Mouse (Mus musculus) small intestine, adult 2 months (tissue): Measurements from ENCODE around the gene Rpl12. TPM values are rescaled to one million over a fixed set of nuclear protein-coding genes. Genes with fewer than 3 reads are reported as not detected.

Experiments
- H3K27ac ChIP-seq: fragments of 200-500 bp; 2 replicates; pipeline ENCODE4 v1.5.1; 2012; ENCODE audit warnings: low read depth, low read length, control low read depth, inconsistent platforms; ENCODE audit not compliant: insufficient read depth
- H3K27me3 ChIP-seq: fragments of 200-500 bp; 2 replicates; pipeline ENCODE4 v1.6.1; 2012; ENCODE audit warnings: mild to moderate bottlenecking, moderate library complexity, low read length, inconsistent platforms; ENCODE audit not compliant: control insufficient read depth, insufficient read depth
- H3K36me3 ChIP-seq: fragments of 200-500 bp; 2 replicates; pipeline ENCODE4 v1.6.1; 2012; ENCODE audit warnings: mild to moderate bottlenecking, low read length, control low read depth, inconsistent platforms; ENCODE audit not compliant: control insufficient read depth, insufficient read depth
- H3K4me1 ChIP-seq: fragments of 200-500 bp; 2 replicates; pipeline ENCODE4 v1.6.1; 2012; ENCODE audit warnings: low read length, inconsistent platforms, mixed read lengths; ENCODE audit not compliant: control insufficient read depth, insufficient read depth, insufficient read length
- H3K4me3 ChIP-seq: fragments of 200-500 bp; 2 replicates; pipeline ENCODE4 v1.5.1; 2012; ENCODE audit warnings: low read depth, mild to moderate bottlenecking, control low read depth, inconsistent platforms, low read length, moderate library complexity
- CTCF ChIP-seq: fragments of 200-500 bp; IDR thresholded peaks from 2 replicates; pipeline ENCODE4 v1.5.1; 2012; ENCODE audit warnings: low read depth, mild to moderate bottlenecking, control low read depth, inconsistent platforms, low read length, moderate library complexity, mixed read lengths; ENCODE audit not compliant: insufficient replicate concordance, insufficient read length; ENCODE audit errors: extremely low read depth
- POLR2A ChIP-seq: fragments of 200-500 bp; IDR thresholded peaks from 2 replicates; pipeline ENCODE4 v1.6.1; 2012; ENCODE audit warnings: low read depth, mild to moderate bottlenecking, control low read depth, inconsistent platforms, low read length, moderate library complexity
- WGBS: fragments of 180-500 bp; shearing (Covaris S2); methylation state at CpG from one replicate; pipeline ENCODE4 v1.1.7; 2018; 5-methylcytosine and 5-hydroxymethylcytosine counted together
- polyA plus RNA-seq: library from polyadenylated mRNA; depleted of rRNA; stranded (reverse); fragments of >200 nt; gene quantifications from 2 replicates; pipeline ENCODE4 v1.2.3, GENCODE M21; 2012

Gene Rpl12
- polyA plus RNA-seq, 1 experiment, result 161 TPM

- H3K27me3 ChIP-seq, result no peaks in the 10 kb centered on the region
- H3K36me3 ChIP-seq, result no peaks in the 10 kb centered on the region
- no peaks in the 10 kb centered on the region; the same call in 1 of the 2 replicates for H3K4me1 ChIP-seq
- TF ChIP-seq CTCF (no peak), POLR2A (no peak)
- no peak overlapping the region for H3K27ac ChIP-seq
- no peak overlapping the region for H3K4me3 ChIP-seq
- WGBS, result 70% methylated on average over 9 of the region's 9 CpGs
Observed at GRCm38 (mm10) chr2:32971235-32971634, 9.9 kb downstream of the Rpl12 start.

GRCm38 (mm10) chr2:32974216-32974615 is 12.9 kb downstream of the Rpl12 start:
- TF ChIP-seq POLR2A, result no peak
- no peak for TF ChIP-seq CTCF
- Histone ChIP-seq H3K27ac (no peak overlapping the region), H3K27me3 (no peaks in the 10 kb centered on the region), H3K4me3 (no peak overlapping the region), H3K36me3 (no peaks in the 10 kb centered on the region), H3K4me1 (no peaks in the 10 kb centered on the region)
- 90% methylated on average over 8 of the region's 8 CpGs for WGBS

- WGBS, result 82% methylated on average over 5 of the region's 5 CpGs
- H3K27me3 ChIP-seq, result no peaks in the 10 kb centered on the region
- peaks cover 5% of the 10 kb centered on the region for H3K4me1 ChIP-seq
- no peak overlapping the region for H3K4me3 ChIP-seq
- H3K36me3 ChIP-seq, result no peaks in the 10 kb centered on the region
- no peak overlapping the region for H3K27ac ChIP-seq
- no peak for TF ChIP-seq POLR2A
- TF ChIP-seq CTCF, result no peak
Observed at GRCm38 (mm10) chr2:32977114-32977513, 15.8 kb downstream of the Rpl12 start.

GRCm38 (mm10) chr2:32978675-32979074 is 17.3 kb downstream of the Rpl12 start:
- TF ChIP-seq CTCF, result no peak
- peaks cover 5% of the 10 kb centered on the region for H3K4me1 ChIP-seq
- no peaks in the 10 kb centered on the region for H3K27me3 ChIP-seq
- H3K27ac ChIP-seq, result no peak overlapping the region
- 63% methylated on average over 3 of the region's 3 CpGs for WGBS
- H3K4me3 ChIP-seq, result no peak overlapping the region
- H3K36me3 ChIP-seq, result no peaks in the 10 kb centered on the region

GRCm38 (mm10) chr2:32979675-32980074 is 18.3 kb downstream of the Rpl12 start:
- H3K27me3 ChIP-seq, result no peaks in the 10 kb centered on the region
- TF ChIP-seq POLR2A (no peak), CTCF (no peak)
- no peaks in the 10 kb centered on the region for H3K36me3 ChIP-seq
- no peak overlapping the region for H3K27ac ChIP-seq
- H3K4me3 ChIP-seq, result no peak overlapping the region
- WGBS, result 92% methylated on average over 7 of the region's 7 CpGs
- peaks cover 5% of the 10 kb centered on the region for H3K4me1 ChIP-seq

- peaks cover 5% of the 10 kb centered on the region for H3K4me1 ChIP-seq
- no peaks in the 10 kb centered on the region for H3K27me3 ChIP-seq
- H3K36me3 ChIP-seq, result no peaks in the 10 kb centered on the region
- H3K27ac ChIP-seq, result no peak overlapping the region
- H3K4me3 ChIP-seq, result peak overlapping the region; percentile 72
- 2% methylated on average over 23 of the region's 23 CpGs for WGBS
- no peak for TF ChIP-seq POLR2A
Observed at GRCm38 (mm10) chr2:32981281-32981680, 19.9 kb downstream of the Rpl12 start.

- TF ChIP-seq CTCF (no peak), POLR2A (peak; percentile 51)
- Histone ChIP-seq H3K36me3 (no peaks in the 10 kb centered on the region), H3K27ac (no peak within 1 kb of the TSS), H3K27me3 (no peaks in the 10 kb centered on the region), H3K4me1 (peaks cover 5% of the 10 kb centered on the region), H3K4me3 (peak within 1 kb of the TSS; percentile 72)
- under 1% methylated on average over 49 of the region's 50 CpGs for WGBS
Observed at GRCm38 (mm10) chr2:32981725-32982271, 20.4 kb downstream of the Rpl12 start, which contains the start of gene Slc2a8. TSS of gene Slc2a8 (minus strand) at chr2:32982083.

GRCm38 (mm10) chr2:32982700-32983099 is 21.3 kb downstream of the Rpl12 start:
- WGBS, result 2% methylated on average over 4 of the region's 4 CpGs
- H3K27ac ChIP-seq, result no peak overlapping the region
- H3K4me1 ChIP-seq, result peaks cover 5% of the 10 kb centered on the region
- H3K4me3 ChIP-seq, result no peak overlapping the region
- no peaks in the 10 kb centered on the region for H3K36me3 ChIP-seq
- TF ChIP-seq POLR2A (no peak), CTCF (no peak)
- no peaks in the 10 kb centered on the region for H3K27me3 ChIP-seq
